Mouse (Mus musculus) cerebellum, adult 9-11 months (tissue): ENCODE measurements around the gene Actg1.

ENCODE experiments used
- DNase-seq: peaks from one replicate; pipeline ENCODE4 v3.0.0; 2022

The Actg1 gene

GRCm38 (mm10) chr11:120344310-120344920 lies 3.9 kb downstream of the Actg1 start:
- no peak for DNase-seq

GRCm38 (mm10) chr11:120343519-120344309 lies 4.6 kb downstream of the Actg1 start:
- no peak for DNase-seq

- no peak for DNase-seq
These were observed 5.6 kb downstream of the Actg1 start for GRCm38 (mm10) chr11:120342656-120343160.

- no peak for DNase-seq
These were observed 6.7 kb downstream of the Actg1 start for GRCm38 (mm10) chr11:120341661-120342060.

GRCm38 (mm10) chr11:120339978-120340513 lies 8.3 kb downstream of the Actg1 start:
- no peak for DNase-seq

- DNase-seq = peak; percentile 0
These were observed 9.6 kb downstream of the Actg1 start for GRCm38 (mm10) chr11:120338786-120339185.

GRCm38 (mm10) chr11:120337447-120337846 lies 10.9 kb downstream of the Actg1 start:
- DNase-seq = peak; percentile 0

- DNase-seq = peak; percentile 2
These were observed 12.8 kb downstream of the Actg1 start for GRCm38 (mm10) chr11:120335431-120336021.

- DNase-seq = peak; percentile 12
These were observed 28.2 kb downstream of the Actg1 start for GRCm38 (mm10) chr11:120320156-120320555.

GRCm38 (mm10) chr11:120319310-120319709 lies 29.0 kb downstream of the Actg1 start:
- DNase-seq = peak; percentile 18

- DNase-seq = peak; percentile 28
These were observed 30.9 kb downstream of the Actg1 start for GRCm38 (mm10) chr11:120317456-120317855.

GRCm38 (mm10) chr11:120316690-120317254 lies 31.6 kb downstream of the Actg1 start:
- DNase-seq = peak; percentile 56

GRCm38 (mm10) chr11:120315832-120316689 lies 32.3 kb downstream of the Actg1 start:
- peak; percentile 97 for DNase-seq

GRCm38 (mm10) chr11:120315416-120315761 lies 33.0 kb downstream of the Actg1 start:
- peak; percentile 76 for DNase-seq

- DNase-seq = peak; percentile 53
These were observed 33.5 kb downstream of the Actg1 start for GRCm38 (mm10) chr11:120314721-120315415.

- DNase-seq = peak; percentile 41
These were observed 34.2 kb downstream of the Actg1 start for GRCm38 (mm10) chr11:120313906-120314685.

- DNase-seq = peak; percentile 27
These were observed 36.3 kb downstream of the Actg1 start for GRCm38 (mm10) chr11:120312069-120312468.

- DNase-seq = peak; percentile 54
These were observed 36.8 kb downstream of the Actg1 start for GRCm38 (mm10) chr11:120311561-120311960.

- peak; percentile 95 for DNase-seq
These were observed 37.5 kb downstream of the Actg1 start for GRCm38 (mm10) chr11:120310813-120311312.
